Mouse (Mus musculus): Measurements from ENCODE around the gene Rnf126.

DNA sequence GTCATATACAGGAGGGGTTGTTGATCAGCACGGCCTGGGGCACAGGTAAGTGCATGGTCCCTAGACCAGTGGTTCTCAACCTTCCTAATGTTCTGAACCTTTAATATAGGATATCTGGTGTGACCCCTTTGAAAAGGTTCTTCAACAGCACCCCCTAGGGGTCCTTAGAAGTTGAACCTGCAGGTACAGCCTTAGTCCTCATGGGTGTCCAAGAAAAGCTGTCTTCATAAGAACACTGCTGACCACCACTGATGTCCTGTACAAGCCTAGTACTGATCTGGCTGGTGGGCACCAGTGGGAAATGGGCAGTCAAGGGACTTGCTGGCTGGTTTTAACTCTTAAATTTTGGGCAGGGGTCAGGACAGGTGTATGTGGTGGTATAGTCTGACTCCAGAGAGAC is 54.7 kb downstream of the Rnf126 start:
- TF ChIP-seq TAL1 (IDR thresholded peaks at IDR 0.05; ENCODE audit: low read length): no peak
- TF ChIP-seq GATA1 (IDR thresholded peaks at IDR 0.05; ENCODE audit: low read length): no peak

All from erythroblast, embryonic 14.5 days (primary cell).